Mouse (Mus musculus): ENCODE measurements around the gene Twist1.

DNA sequence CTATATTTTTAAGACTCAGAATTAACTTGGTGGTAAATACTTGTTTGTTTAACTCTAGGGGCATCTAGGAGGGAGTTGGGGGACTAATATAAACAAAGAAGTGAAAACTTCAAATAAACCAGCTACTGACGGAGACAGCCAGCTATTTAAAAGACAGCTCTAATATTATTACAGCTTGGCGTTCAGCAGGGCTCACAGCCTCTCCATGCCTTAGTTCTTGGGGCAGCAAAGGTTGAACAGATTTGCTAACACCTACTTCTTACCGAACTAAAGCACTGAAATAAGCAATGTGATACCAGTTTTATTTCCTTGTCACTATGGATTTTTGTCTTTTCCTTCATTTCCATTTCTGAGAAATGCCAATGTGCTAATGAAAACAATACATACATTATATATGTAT lies 2.4 kb downstream of the Twist1 start:
- TF ChIP-seq EP300 (IDR thresholded peaks at IDR 0.05) (no peak), CTCF (IDR thresholded peaks at IDR 0.05) (no peak)

Data from lung, postnatal 0 days (tissue).